Mouse (Mus musculus) Patski (cell line): Measurements from ENCODE around the gene Zfp568. TPM values are rescaled to one million over a fixed set of nuclear protein-coding genes. Genes with fewer than 3 reads are reported as not detected.
"Not testable (repeated sequence)": the region's sequence is repeated elsewhere in the genome, so short reads cannot be mapped to it uniquely, and the experiment has no call there.

Experiments
- ATAC-seq: fragments of 100-300 bp; one replicate; pipeline ENCODE4 v1.8.0; 2021
- CTCF ChIA-PET: fragments of 350-600 bp; sonication (Branson Sonifier 250); formaldehyde crosslinking; loops from one replicate; lab custom pipeline; 2022; ENCODE audit warnings: inconsistent platforms; lab: Charles Lee
- POLR2A ChIA-PET: fragments of 350-600 bp; sonication (Branson Sonifier 250); formaldehyde crosslinking; loops from one replicate; lab custom pipeline; 2022; ENCODE audit warnings: antibody characterized with exemption, inconsistent platforms; lab: Charles Lee
- DNase-seq: peaks from one replicate; pipeline ENCODE4 v3.0.0-alpha.2; 2011; ENCODE audit warnings: low read depth, low spot score
- H3K27me3 ChIP-seq: fragments of 371-371 bp; one replicate; pipeline ENCODE4 v1.5.1; 2021
- CTCF ChIP-seq: fragments of 100-300 bp; IDR thresholded peaks from one replicate; pipeline ENCODE4 v1.5.1; 2021
- in situ Hi-C: fragments of 300-500 bp; cut with MboI; formaldehyde crosslinking; loops from 3 replicates; pipeline ENCODE4 v1.11.1; 2018; ENCODE audit warnings: low pct_unique_long_range_greater_than_20kb, mixed read lengths
- polyA plus RNA-seq: library from polyadenylated mRNA; unstranded; gene quantifications from one replicate; pipeline ENCODE4 v1.2.3, GENCODE M21; 2021

The Zfp568 gene
- polyA plus RNA-seq, 1 experiment from 2014 or later = 12.0 TPM

DNA sequence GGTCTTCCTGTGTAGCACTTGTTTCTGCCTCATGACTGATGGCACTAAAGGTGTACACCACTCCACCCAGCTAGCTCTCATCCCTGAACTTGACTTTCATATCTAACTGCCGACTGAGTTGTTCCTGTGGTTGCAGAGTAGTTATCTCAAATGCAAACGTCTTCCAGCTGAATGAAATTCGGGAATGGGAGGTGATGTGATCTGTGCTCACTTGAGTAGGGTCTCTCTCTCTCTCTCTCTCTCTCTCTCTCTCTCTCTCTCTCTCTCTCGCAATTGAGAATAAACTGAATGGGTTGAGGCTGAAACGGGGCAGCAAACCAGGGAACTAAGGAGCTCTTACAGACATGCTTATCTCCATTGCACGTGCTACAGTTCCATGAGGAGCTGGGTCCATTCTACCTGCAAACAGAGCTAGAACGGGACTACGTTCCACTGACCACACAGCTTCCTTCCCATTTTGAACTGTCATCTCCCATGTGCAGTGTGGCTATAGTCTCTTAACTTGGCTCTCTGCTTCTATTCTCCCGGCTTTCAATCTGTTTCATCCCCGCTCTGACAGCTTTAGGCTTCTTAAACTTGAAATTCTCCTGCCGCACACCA, 25.5 kb upstream of the Zfp568 start:
- DNase-seq (no peak), ATAC-seq (no peak)
- TF ChIP-seq CTCF = no peak
- ChIA-PET POLR2A (interaction anchor here (1.0 kb wide), 1 partner anchor 28 kb away, joined by 3 read pairs; no protein-coding TSS in a partner anchor), CTCF (no interaction called here)
- no peaks in the 10 kb centered on the region for H3K27me3 ChIP-seq
- in situ Hi-C loops = no loop called here

DNA sequence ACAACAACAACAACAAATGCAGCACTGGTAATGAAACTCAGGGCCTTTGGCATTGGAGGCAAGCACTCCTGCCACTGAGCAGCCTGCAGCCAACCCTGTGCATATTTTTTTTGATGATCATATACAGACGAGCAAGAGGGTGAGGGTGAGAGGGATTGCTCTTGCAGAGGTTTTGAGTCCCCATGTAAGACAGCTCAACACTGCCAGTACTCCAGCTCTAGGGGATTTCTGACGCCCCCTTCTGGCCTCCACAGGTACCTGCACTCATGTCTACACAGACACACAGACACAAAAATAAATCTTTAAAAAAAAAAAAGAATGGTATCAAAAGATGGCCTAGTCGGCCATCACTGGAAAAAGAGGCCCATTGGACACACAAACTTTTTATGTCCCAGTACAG, 24.8 kb upstream of the Zfp568 start:
- TF ChIP-seq CTCF = peak; percentile 18
- CTCF ChIA-PET = no interaction called here
- POLR2A ChIA-PET = no interaction called here
- no peak for ATAC-seq
- no peak for DNase-seq
- in situ Hi-C loops = no loop called here
- no peaks in the 10 kb centered on the region for H3K27me3 ChIP-seq

DNA sequence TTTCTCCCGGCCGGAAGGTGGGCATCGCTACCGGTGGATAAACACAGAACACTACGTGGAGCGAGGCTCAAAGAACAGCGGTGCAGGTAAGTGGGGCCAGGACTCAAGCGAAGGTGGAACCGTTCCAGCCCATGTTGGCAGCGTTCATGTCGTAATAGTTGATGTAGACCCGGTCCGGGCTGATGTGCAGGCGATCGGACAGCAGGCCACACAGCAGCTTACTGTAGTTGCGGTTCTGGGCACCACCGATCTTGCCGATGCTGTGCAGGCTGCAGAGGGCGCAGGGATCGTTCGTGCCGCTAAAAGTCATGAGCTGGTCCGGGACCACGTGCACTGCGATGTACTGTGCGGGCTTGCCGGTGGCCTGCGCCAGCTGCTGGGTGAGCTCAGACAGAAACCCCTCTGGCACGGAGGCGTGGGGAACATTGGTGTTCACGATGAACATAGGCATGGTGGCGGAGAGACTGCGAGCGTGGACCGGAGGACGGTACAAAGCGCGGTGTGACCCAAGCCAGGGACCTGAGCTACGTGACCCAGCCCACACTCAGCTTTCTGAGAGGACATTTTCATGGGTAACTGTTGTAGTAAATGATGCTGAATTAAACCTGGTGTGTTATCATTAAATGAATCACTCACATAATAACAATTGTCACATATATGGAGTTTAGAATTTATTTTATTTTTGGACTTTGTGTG, 18.5 kb upstream of the Zfp568 start:
- CTCF ChIA-PET, ATAC-seq, DNase-seq, H3K27me3 ChIP-seq, POLR2A ChIA-PET, in situ Hi-C loops: not testable (repeated sequence)

DNA sequence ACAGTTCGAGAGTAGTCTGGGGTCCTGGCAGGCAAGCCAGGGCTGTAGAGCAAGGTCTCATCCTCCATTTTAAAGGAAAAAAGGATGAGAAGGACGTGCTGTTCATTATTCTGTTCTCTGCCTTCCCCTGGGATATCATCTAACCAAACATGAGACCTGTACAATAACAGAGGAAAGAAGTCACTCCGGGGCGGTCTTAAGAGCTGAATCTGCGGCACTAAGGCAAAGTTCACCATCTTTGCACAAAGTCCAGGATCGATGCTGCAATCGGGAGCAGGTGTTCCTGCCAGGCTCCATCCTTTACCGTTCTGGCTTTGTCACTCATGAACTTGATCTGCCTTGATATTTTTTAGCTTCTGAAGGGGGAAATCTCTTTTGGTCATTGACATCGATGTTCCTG, 13.1 kb upstream of the Zfp568 start:
- POLR2A ChIA-PET = interaction anchor here (1.5 kb wide), 1 partner anchor 10 kb away, joined by 5 read pairs; no protein-coding TSS in a partner anchor
- ATAC-seq (no peak), DNase-seq (no peak)
- in situ Hi-C loops = no loop called here
- CTCF ChIA-PET = interaction anchor here (2.0 kb wide), 1 partner anchor 10 kb away, joined by 6 read pairs; no protein-coding TSS in a partner anchor
- no peaks in the 10 kb centered on the region for H3K27me3 ChIP-seq
- no peak for TF ChIP-seq CTCF

DNA sequence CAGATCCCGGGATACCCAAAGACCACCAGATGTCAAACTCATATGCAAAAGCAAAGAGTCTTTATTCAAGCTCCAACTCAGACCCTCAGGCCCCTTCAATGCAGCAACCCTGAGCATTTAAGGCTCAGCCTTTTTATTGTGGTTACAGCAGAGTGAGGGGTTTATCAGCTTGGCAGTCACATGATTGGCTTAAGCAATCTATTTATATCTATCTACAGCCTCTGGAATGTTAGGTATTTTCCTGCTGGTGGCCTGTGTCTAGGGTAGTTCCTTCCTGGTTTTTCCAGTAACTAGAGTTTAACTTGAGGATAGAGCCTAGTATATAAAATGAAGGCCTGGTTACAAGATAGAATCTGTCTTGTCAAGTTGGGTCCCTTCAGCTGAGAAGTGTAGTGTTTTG, 3.0 kb upstream of the Zfp568 start:
- ATAC-seq (peak; percentile 28), DNase-seq (no peak)
- no peak for TF ChIP-seq CTCF
- in situ Hi-C loops = no loop called here
- POLR2A ChIA-PET = interaction anchor here (1.2 to 1.6 kb wide), 2 partner anchors 10 to 209 kb away, joined by 3 to 5 read pairs; no protein-coding TSS in a partner anchor
- CTCF ChIA-PET = interaction anchor here (1.1 to 2.1 kb wide), 4 partner anchors 9 to 115 kb away, joined by 3 to 7 read pairs (median 5); no protein-coding TSS in a partner anchor
- no peaks in the 10 kb centered on the region for H3K27me3 ChIP-seq

DNA sequence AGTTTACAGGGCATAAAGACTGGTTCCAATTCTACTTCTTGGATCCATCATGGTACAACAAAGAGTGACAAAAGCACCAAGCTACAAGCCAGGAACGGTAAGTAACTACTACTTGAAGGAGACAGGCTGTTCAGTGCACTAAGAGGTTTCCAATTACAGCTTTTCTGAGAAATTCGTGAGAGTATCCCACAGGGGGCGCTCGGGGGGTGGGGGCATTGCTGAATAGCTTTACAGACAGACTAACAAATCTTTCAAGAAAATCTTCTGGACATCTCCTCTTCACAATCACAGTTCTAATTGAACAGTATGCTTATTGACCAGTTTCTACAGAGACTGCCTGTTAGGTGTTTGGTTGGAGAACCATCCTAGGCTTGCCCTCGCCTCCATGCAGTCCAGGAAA, 2.3 kb upstream of the Zfp568 start:
- POLR2A ChIA-PET = interaction anchor here (0.7 to 1.6 kb wide), 2 partner anchors 11 to 1423 kb away, joined by 4 to 5 read pairs; no protein-coding TSS in a partner anchor
- peak; percentile 19 for TF ChIP-seq CTCF
- no peaks in the 10 kb centered on the region for H3K27me3 ChIP-seq
- in situ Hi-C loops = no loop called here
- ATAC-seq (no peak), DNase-seq (no peak)
- CTCF ChIA-PET = interaction anchor here (0.8 to 2.1 kb wide), 5 partner anchors 9 to 114 kb away, joined by 3 to 7 read pairs (median 4); no protein-coding TSS in a partner anchor

DNA sequence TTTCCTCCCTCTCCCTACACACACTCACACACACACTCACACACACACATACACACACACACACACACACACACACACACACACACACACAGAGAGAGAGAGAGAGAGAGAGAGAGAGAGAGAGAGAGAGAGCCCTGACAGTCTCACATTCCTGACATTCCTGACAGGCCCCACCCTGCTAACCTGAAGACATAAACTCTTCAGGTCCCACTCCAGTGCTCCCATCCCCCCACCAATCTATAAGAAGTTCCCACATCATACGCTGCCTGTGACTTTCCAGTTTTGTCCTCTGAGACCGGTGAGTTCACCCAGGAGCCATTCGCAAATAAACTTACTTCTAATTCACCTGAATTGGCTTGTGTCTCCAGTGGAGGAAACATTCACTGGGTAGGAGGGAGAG, 1.9 kb upstream of the Zfp568 start:
- ATAC-seq (no peak), DNase-seq (no peak)
- in situ Hi-C loops = no loop called here
- TF ChIP-seq CTCF = no peak
- no peaks in the 10 kb centered on the region for H3K27me3 ChIP-seq
- ChIA-PET CTCF (interaction anchor here (0.8 to 2.1 kb wide), 5 partner anchors 11 to 114 kb away, joined by 3 to 7 read pairs (median 5); partner anchors contain the start of gene Zfp260), POLR2A (interaction anchor here (0.7 kb wide), 1 partner anchor 1423 kb away, joined by 4 read pairs; no protein-coding TSS in a partner anchor)

DNA sequence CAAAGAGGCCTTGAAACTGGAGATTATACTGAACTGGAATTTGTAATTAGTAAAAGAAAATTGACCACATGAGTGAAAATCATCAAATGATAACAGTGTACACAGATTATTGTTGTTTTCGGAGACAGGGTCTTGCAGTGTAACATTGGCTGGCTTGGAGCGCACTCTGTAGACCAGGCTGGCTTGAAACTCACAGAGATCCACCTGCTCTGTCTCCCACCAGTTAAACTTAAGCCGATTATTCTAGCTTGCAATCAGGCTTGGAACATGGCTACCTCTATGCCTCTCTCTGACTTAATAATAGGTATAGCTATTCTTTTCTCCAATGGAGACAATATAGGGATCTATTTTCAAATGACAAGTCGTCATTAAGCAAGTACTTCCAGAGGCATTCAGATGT, 1.4 kb upstream of the Zfp568 start:
- no peak for DNase-seq

DNA sequence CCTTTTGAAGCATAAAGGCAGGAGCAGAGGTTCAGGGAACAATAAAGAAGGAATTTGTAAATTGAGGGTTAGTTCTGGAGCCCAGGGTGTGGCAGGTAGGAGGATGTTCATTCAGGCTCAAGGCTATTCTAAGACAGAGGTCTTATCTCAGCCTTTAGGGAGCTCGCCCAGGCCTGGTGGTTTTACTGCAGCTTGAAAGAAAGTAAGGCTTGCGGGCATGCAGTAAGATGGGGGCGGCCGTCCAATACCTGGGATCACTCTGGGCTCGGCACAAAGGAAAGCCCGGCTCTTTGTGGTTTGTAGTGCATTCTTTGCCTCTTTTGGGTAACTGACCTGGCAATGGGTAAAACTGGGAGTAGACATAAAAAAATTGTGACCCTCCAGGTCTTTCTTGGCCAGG, 824 bp upstream of the Zfp568 start:
- no peak for TF ChIP-seq CTCF
- POLR2A ChIA-PET = interaction anchor here (0.8 kb wide), 1 partner anchor 25 kb away, joined by 3 read pairs; no protein-coding TSS in a partner anchor
- DNase-seq = no peak
- no peaks in the 10 kb centered on the region for H3K27me3 ChIP-seq
- in situ Hi-C loops = no loop called here
- no peak for ATAC-seq
- CTCF ChIA-PET = interaction anchor here (1.6 to 2.1 kb wide), 2 partner anchors 30 to 111 kb away, joined by 5 to 7 read pairs; partner anchors contain the start of gene Zfp260

More for the DNA sequence above, 1.4 kb upstream of the Zfp568 start:
- ChIA-PET POLR2A (interaction anchor here (0.8 kb wide), 1 partner anchor 26 kb away, joined by 3 read pairs; no protein-coding TSS in a partner anchor), CTCF (interaction anchor here (1.6 to 2.1 kb wide), 2 partner anchors 30 to 112 kb away, joined by 5 to 7 read pairs; partner anchors contain the start of gene Zfp260)
- TF ChIP-seq CTCF = no peak
- H3K27me3 ChIP-seq = no peaks in the 10 kb centered on the region
- no peak for ATAC-seq
- in situ Hi-C loops = no loop called here

DNA sequence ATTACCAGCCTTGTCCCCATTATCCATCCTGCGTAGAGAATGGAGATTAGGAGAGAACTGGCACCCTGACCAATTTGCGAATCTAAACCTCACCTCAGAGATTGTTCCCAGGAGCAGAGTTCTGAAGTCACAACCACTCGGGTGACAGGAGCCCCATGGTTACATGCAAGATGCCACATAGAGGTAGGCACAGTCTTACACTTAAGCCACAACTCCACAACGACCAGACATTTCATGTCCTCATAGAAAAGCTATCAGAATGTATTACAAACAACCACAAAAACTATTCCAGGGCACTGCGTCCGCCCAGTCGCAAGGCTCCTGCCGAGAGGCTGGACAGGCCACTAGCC, 440 bp upstream of the Zfp568 start:
- CTCF ChIA-PET = interaction anchor here (1.6 kb wide), 1 partner anchor 111 kb away, joined by 5 read pairs; the partner anchor contains the start of gene Zfp260
- POLR2A ChIA-PET = interaction anchor here (0.6 kb wide), 1 partner anchor 11 kb away, joined by 3 read pairs; no protein-coding TSS in a partner anchor
- in situ Hi-C loops = no loop called here
- H3K27me3 ChIP-seq = no peaks in the 10 kb centered on the region
- DNase-seq (no peak), ATAC-seq (no peak)
- TF ChIP-seq CTCF = no peak
